Mouse (Mus musculus) neural tube, embryonic 14.5 days (tissue): ENCODE measurements around the gene Efemp2. TPM values are rescaled to one million over a fixed set of nuclear protein-coding genes. Genes with fewer than 3 reads are reported as not detected.

Source experiments
- ATAC-seq: fragments of 200-750 bp; cut with Nextera tagmentation; 2 replicates; pipeline ENCODE4 v1.8.0; 2017; ENCODE audit warnings: low read depth, mild to moderate bottlenecking, moderate TSS enrichment, moderate library complexity
- H3K27ac ChIP-seq: fragments of 300-500 bp; sonication (generic); 2 replicates; pipeline ENCODE4 v1.5.1; 2014; ENCODE audit warnings: low read depth, mild to moderate bottlenecking, control low read depth, low read length, moderate library complexity, mixed read lengths
- H3K27me3 ChIP-seq: fragments of 300-500 bp; sonication (generic); 2 replicates; pipeline ENCODE4 v1.6.1; 2014; ENCODE audit warnings: low read length; ENCODE audit not compliant: control insufficient read depth, insufficient read depth
- H3K36me3 ChIP-seq: fragments of 300-500 bp; sonication (generic); 2 replicates; pipeline ENCODE4 v1.6.1; 2014; ENCODE audit warnings: low read length, mixed read lengths; ENCODE audit not compliant: control insufficient read depth, insufficient read depth
- H3K4me1 ChIP-seq: fragments of 300-500 bp; sonication (generic); 2 replicates; pipeline ENCODE4 v1.6.1; 2014; ENCODE audit warnings: low read length; ENCODE audit not compliant: control insufficient read depth, insufficient read depth
- H3K4me2 ChIP-seq: fragments of 300-500 bp; sonication (generic); 2 replicates; pipeline ENCODE4 v1.6.1; 2014; ENCODE audit warnings: mild to moderate bottlenecking, low read depth, low read length, control low read depth
- H3K4me3 ChIP-seq: fragments of 300-500 bp; sonication (generic); 2 replicates; pipeline ENCODE4 v1.5.1; 2014; ENCODE audit warnings: low read depth, low read length, control low read depth, mixed read lengths
- H3K9ac ChIP-seq: fragments of 300-500 bp; sonication (generic); replicated peaks from 2 replicates; pipeline ENCODE4 v1.6.1; 2014; ENCODE audit warnings: low read depth, mild to moderate bottlenecking, control low read depth, low read length, mixed read lengths
- H3K9me3 ChIP-seq: fragments of 300-500 bp; sonication (generic); 2 replicates; pipeline ENCODE4 v1.6.1; 2016; ENCODE audit warnings: low read length; ENCODE audit not compliant: control insufficient read depth
- WGBS: fragments of 180-500 bp; shearing (Covaris S2); extraction: QIAGEN DNeasy Blood & Tissue Kit; methylation state at CpG from one replicate; pipeline ENCODE4 v1.1.7; 2014; 5-methylcytosine and 5-hydroxymethylcytosine counted together
- polyA plus RNA-seq: library from polyadenylated mRNA; unstranded; fragments of >200 nt; fragmentation: Nextera tagmentation; extraction: Ambion mirVana; gene quantifications from 2 replicates; pipeline ENCODE4 v1.2.1, GENCODE M21; 2014

The Efemp2 gene
- polyA plus RNA-seq: 30.4 and 45.1 TPM in 2 replicates

DNA sequence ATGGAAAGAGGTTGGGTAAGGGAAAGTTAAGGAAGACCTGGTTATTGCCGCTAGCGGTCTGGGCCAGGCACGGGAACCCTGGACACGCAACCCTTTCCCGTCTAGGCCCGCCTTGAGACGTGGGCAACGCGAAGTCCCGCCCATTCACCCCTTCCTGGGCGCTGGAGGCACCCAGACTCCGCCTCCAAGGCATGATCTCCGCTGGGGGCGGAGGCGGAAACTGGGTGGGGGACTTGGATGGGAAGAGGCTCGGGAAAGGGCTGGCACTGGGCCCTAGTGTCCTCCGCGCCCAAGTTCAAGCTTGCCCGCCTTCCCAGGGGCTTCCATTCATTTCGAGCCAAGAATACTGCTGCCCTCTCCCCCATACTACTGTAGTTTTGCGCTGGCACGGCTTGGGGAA is at the start of gene Efemp2:
Gene Efemp2, plus strand, starts transcription at position 235 of the 400 bp plus-strand sequence.
- Histone ChIP-seq H3K4me3 (peak within 1 kb of the TSS; percentile 59), H3K4me2 (peak within 1 kb of the TSS; percentile 95), H3K9ac (peak within 1 kb of the TSS; percentile 84), H3K4me1 (peaks cover 16% of the 10 kb centered on the region), H3K27me3 (no peaks in the 10 kb centered on the region), H3K27ac (peak within 1 kb of the TSS; percentile 55), H3K9me3 (no peaks in the 10 kb centered on the region), H3K36me3 (no peaks in the 10 kb centered on the region)
- 3% methylated on average over 22 of the region's 22 CpGs for WGBS
- peak; percentile 55; the same call in 1 of the 2 replicates for ATAC-seq

DNA sequence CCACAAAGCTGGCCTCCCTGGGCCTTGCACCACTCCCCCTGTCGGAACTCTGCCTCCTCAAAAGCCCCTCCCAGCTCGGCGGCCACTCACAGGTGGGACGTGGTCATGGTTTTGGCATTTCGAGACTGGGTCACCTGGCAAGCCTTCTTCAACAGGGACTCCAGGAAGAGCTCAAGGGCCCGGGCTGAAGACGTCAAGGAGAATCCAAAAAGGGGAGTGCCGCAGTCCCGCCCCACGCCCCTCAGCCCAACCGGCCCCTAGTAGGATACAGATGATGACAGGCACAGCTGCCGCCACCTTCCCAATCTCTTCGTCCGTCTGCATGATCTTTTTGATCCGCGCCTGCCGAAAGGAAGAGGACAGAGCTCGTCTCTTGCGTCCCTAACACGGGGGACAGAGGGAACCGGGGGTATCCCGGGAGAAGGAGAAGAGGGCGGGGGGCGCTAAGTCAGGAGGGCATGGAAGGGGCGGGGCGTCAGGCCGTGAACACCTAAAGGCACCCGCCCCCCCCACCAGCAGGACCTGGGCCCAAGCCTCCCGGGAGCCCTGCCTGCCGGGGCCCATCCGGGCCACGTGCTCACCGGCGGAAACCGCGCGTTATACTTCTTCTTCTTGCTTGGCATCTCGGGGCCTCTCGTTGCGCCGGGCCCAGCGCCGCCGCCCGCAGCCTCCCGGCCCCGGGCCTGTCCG is 49.5 kb upstream of the Efemp2 start:
- Histone ChIP-seq H3K4me2 (peak overlapping the region; percentile 55), H3K27ac (peak overlapping the region; percentile 80), H3K9me3 (no peaks in the 10 kb centered on the region), H3K9ac (peak overlapping the region; percentile 83), H3K27me3 (no peaks in the 10 kb centered on the region), H3K4me1 (peaks cover 26% of the 10 kb centered on the region), H3K36me3 (peaks cover 12% of the 10 kb centered on the region; the same call in 1 of the 2 replicates), H3K4me3 (peak overlapping the region; percentile 66)
- under 1% methylated on average over 44 of the region's 48 CpGs for WGBS
- ATAC-seq: peak; percentile 59

DNA sequence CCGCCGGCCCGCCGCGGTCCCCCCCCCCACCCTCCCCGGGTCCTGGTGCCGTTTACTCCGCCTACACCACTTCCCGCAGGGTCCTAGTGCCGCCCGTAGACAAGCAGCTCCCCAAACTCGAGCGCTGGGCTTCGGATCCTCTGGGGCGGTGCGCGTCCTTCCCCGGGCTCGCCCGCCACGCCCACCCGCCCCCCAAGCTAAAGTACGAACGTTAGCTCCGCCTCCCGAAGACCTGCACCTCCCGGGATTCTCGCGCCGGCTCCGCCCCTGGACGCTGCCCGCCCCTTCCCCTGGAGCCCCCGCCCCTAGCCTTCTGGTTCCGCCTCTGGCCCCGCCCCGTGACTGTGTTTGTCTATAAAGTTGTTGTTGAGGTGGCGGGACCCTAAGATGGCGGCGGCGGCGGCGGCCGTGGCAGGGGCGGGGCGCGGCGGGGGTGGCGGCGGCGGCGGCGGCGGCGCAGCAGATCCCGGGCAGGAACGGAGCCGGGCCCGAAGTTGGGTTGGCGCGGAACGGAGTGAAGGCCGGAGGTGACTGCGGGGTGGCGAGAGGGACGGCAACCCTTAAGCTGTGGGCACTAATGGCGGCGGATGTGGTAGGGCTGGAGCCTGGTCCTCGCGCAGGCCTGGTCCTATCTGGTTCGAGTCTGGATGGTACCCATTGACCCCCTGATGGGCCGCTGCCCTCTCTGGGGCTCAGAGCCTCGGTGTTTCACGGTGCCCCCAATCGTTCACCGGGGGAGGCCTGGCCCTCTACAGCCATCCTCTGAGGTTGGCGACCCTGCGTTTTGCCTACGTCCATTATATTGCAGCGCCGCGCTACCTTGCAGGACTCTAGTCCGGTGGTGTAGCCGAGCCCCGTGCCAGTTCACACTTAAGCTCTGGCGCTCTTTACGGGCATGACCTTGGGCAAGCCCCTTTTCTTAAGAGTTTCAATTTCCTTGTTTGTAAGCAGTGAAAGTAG is 48.7 kb upstream of the Efemp2 start, which contains the start of the genes Drap1 and AI837181:
Gene Drap1, minus strand, starts transcription at position 198 of the 960 bp plus-strand sequence.
Gene AI837181, plus strand, starts transcription at position 363 of the 960 bp plus-strand sequence.
- H3K27ac ChIP-seq: peak within 1 kb of the TSS; percentile 86
- H3K9me3 ChIP-seq: no peaks in the 10 kb centered on the region
- peak within 1 kb of the TSS; percentile 84 for H3K4me2 ChIP-seq
- H3K27me3 ChIP-seq: no peaks in the 10 kb centered on the region
- peaks cover 26% of the 10 kb centered on the region for H3K4me1 ChIP-seq
- H3K4me3 ChIP-seq: peak within 1 kb of the TSS; percentile 66
- H3K9ac ChIP-seq: peak within 1 kb of the TSS; percentile 83
- peak; percentile 90 for ATAC-seq
- WGBS: under 1% methylated on average over 65 of the region's 87 CpGs
- peaks cover 12% of the 10 kb centered on the region; the same call in 1 of the 2 replicates for H3K36me3 ChIP-seq

DNA sequence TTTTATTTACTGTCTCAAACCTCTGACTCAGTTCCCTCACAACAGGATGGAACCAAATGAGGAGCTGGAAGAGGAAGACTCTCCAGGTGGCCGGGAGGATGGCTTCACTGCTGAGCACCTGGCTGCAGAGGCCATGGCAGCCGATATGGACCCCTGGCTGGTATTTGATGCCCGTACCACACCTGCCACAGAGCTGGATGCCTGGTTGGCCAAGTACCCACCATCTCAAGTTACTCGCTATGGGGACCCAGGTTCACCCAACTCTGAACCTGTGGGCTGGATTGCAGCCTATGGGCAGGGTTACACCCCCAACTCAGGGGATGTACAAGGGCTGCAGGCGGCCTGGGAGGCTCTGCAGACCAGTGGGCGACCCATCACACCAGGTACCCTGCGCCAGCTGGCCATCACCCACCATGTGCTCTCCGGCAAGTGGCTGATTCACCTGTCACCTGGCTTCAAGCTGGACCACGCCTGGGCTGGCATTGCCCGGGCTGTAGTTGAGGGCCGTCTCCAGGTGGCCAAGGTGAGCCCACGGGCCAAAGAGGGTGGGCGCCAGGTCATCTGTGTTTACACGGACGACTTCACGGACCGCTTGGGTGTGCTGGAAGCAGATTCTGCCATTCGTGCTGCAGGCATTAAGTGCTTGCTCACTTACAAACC is 47.7 kb upstream of the Efemp2 start:
- peak overlapping the region; percentile 84 for H3K4me2 ChIP-seq
- WGBS: 93% methylated on average over 18 of the region's 18 CpGs
- no peak for ATAC-seq
- peak overlapping the region; percentile 86; the same call in 1 of the 2 replicates for H3K27ac ChIP-seq
- peak overlapping the region; percentile 66 for H3K4me3 ChIP-seq
- H3K27me3 ChIP-seq: no peaks in the 10 kb centered on the region
- peaks cover 7% of the 10 kb centered on the region; the same call in 1 of the 2 replicates for H3K36me3 ChIP-seq
- H3K9me3 ChIP-seq: no peaks in the 10 kb centered on the region
- H3K4me1 ChIP-seq: peaks cover 26% of the 10 kb centered on the region
- peak overlapping the region; percentile 83 for H3K9ac ChIP-seq

DNA sequence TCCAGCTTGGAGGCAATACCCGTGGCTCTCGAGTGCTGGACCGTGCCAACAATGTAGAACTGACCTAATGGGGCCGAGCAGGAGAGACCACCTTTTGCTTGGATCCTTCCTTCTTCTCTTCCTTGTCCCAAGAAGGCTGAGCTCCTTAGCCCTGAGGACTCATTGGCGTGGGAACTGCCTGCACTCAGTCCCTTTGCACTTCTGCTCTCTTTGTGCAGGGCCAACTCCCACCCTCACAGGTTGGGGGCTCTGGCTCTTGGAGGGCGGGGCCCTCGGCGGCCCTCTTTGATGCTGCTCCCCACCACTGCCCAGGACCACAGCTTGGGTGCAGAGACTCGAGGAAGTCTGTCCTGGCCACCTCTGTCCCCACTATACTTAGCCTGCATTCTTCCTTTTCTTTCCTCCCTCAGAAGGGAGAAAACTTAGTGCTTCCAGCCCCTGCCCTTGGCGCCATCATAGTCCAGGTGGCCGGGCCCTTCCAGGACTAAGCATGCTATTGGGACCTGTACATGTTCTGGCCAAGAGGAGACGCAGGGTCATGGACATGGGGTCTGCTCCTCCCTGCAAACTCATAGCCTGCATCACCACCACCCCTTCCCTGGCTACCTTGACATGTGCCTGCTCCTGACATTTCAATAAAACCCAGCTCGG is 47.0 kb upstream of the Efemp2 start:
- Histone ChIP-seq H3K9me3 (no peaks in the 10 kb centered on the region), H3K4me1 (peaks cover 26% of the 10 kb centered on the region), H3K4me2 (peak overlapping the region; percentile 84; the same call in 1 of the 2 replicates), H3K27ac (no peak overlapping the region), H3K27me3 (no peaks in the 10 kb centered on the region), H3K9ac (0 out of 2 replicates have a peak overlapping the region, but pooled peaks have one; percentile 0), H3K4me3 (no peak overlapping the region), H3K36me3 (peaks cover 6% of the 10 kb centered on the region; the same call in 1 of the 2 replicates)
- 96% methylated on average over 13 of the region's 13 CpGs for WGBS
- ATAC-seq: no peak

DNA sequence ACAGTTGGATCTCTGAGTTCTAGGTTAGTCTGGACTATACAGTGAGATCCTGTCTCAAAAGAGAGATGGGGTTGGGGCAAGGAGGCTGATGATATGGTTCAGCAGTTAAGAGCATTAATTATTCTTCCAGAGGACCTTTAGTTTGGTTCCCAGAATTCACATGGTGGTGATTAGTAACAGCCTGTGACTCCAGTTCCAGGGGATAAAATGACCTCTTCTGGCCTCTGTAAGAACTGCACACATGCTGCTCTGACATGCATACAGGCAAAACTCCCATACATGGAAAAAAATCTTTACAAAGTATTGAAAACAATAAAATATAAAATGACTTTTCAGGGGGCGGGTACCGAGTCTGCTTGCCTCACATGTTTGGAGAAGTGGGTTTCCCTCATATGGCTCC is 45.7 kb upstream of the Efemp2 start:
- no peak for ATAC-seq
- Histone ChIP-seq H3K4me3 (no peak overlapping the region), H3K9ac (no peak overlapping the region), H3K36me3 (0 out of 2 replicates have a peak, but pooled peaks cover 3% of the 10 kb centered on the region), H3K27ac (no peak overlapping the region), H3K27me3 (no peaks in the 10 kb centered on the region), H3K4me1 (peaks cover 22% of the 10 kb centered on the region), H3K9me3 (no peaks in the 10 kb centered on the region), H3K4me2 (no peak overlapping the region)
- WGBS: 85% methylated on average over 2 of the region's 2 CpGs

DNA sequence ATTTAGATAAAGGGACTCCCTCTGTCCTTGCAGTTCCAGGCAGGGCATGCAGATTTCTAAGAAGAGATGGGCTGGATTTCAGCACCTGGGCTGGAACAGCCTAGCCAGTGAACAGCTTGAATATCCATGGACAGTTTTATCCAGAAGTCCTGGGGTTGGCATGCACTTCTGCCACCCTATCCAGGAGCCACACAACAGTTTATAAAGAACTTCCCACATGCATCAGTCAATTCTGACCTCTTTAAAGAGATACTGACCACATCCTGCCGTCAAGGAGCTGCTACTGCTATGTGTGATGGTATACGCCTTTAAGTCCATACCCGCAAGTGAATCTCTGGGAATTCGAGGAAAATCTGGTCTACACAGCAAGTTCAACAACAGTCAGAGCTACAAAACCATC is 44.5 kb upstream of the Efemp2 start:
- Histone ChIP-seq H3K9me3 (no peaks in the 10 kb centered on the region), H3K36me3 (0 out of 2 replicates have a peak, but pooled peaks cover 3% of the 10 kb centered on the region), H3K4me3 (no peak overlapping the region), H3K27ac (no peak overlapping the region), H3K4me2 (no peak overlapping the region), H3K27me3 (no peaks in the 10 kb centered on the region), H3K9ac (no peak overlapping the region), H3K4me1 (peaks cover 20% of the 10 kb centered on the region)
- ATAC-seq: no peak
- 89% methylated on average over 4 of the region's 4 CpGs for WGBS

DNA sequence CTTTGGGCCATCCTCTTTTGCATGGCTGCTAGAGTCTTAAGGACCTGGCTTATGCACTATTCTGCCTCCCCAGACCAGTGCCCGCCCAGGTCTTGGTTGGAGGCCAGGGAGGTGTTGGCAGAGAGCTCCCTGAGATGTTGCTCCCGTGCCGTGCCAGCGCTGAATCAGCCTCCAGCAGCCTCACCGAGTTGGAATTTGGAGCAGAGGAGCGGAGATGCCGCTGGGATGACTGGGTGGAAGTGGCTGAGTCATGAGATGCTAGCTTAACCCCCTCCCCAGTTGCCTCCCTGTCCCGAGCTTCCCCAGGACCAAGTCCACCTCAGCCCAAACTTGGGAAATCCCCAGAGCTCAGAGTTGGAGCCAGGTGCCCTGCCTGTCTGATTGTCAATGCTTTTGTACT is 43.9 kb upstream of the Efemp2 start:
- H3K36me3 ChIP-seq: 0 out of 2 replicates have a peak, but pooled peaks cover 3% of the 10 kb centered on the region
- no peak overlapping the region for H3K4me3 ChIP-seq
- no peaks in the 10 kb centered on the region for H3K9me3 ChIP-seq
- H3K27ac ChIP-seq: no peak overlapping the region
- no peaks in the 10 kb centered on the region for H3K27me3 ChIP-seq
- WGBS: 77% methylated on average over 8 of the region's 8 CpGs
- H3K4me1 ChIP-seq: peaks cover 20% of the 10 kb centered on the region
- ATAC-seq: no peak
- no peak overlapping the region for H3K9ac ChIP-seq
- no peak overlapping the region for H3K4me2 ChIP-seq
